Mouse (Mus musculus): Measurements from ENCODE around the gene Rmi1. TPM values are rescaled to one million over a fixed set of nuclear protein-coding genes. Genes with fewer than 3 reads are reported as not detected.
"Not testable (repeated sequence)": the region's sequence is repeated elsewhere in the genome, so short reads cannot be mapped to it uniquely, and the experiment has no call there.

Gene Rmi1
- polyA plus RNA-seq (2015; fragmentation: Nextera tagmentation; extraction: Ambion mirVana), result 22.2 and 24.2 TPM in 2 replicates

GRCm38 (mm10) chr13:58402003-58402743 lies at the start of gene Rmi1:
TSS of gene Rmi1 (plus strand) at chr13:58402248.
- H3K36me3 ChIP-seq (ENCODE audit: control insufficient read depth, insufficient read depth, low read length), result peaks cover 10% of the 10 kb centered on the region; the same call in 1 of the 2 replicates
- 0% methylated on average over 56 of the region's 91 CpGs for WGBS
- H3K9me3 ChIP-seq (ENCODE audit: control insufficient read depth, low read length), result no peaks in the 10 kb centered on the region
- H3K4me3 ChIP-seq (ENCODE audit: low read length), result peak within 1 kb of the TSS; percentile 99
- H3K4me2 ChIP-seq (ENCODE audit: low read length), result peak within 1 kb of the TSS; percentile 93
- H3K27me3 ChIP-seq (replicated peaks; ENCODE audit: control insufficient read depth, insufficient read depth, low read length), result no peaks in the 10 kb centered on the region
- H3K27ac ChIP-seq (ENCODE audit: low read depth, low read length), result peak within 1 kb of the TSS; percentile 97
- peak; percentile 96 for ATAC-seq
- H3K9ac ChIP-seq (ENCODE audit: low read depth, low read length), result peak within 1 kb of the TSS; percentile 100
- peaks cover 6% of the 10 kb centered on the region for H3K4me1 ChIP-seq (ENCODE audit: control insufficient read depth, insufficient read depth, low read depth, low read length)

- H3K27me3 ChIP-seq (replicated peaks; ENCODE audit: control insufficient read depth, insufficient read depth, low read length), result no peaks in the 10 kb centered on the region
- H3K36me3 ChIP-seq (ENCODE audit: control insufficient read depth, insufficient read depth, low read length), result no peaks in the 10 kb centered on the region
- H3K4me2 ChIP-seq (ENCODE audit: low read length), result no peak overlapping the region
- no peaks in the 10 kb centered on the region for H3K9me3 ChIP-seq (ENCODE audit: control insufficient read depth, low read length)
- no peak for ATAC-seq
- H3K4me1 ChIP-seq (ENCODE audit: control insufficient read depth, insufficient read depth, low read depth, low read length), result no peaks in the 10 kb centered on the region
- no peak overlapping the region for H3K4me3 ChIP-seq (ENCODE audit: low read length)
- no peak overlapping the region for H3K27ac ChIP-seq (ENCODE audit: low read depth, low read length)
- H3K9ac ChIP-seq (ENCODE audit: low read depth, low read length), result no peak overlapping the region
Measured at GRCm38 (mm10) chr13:58352996-58353395, 49.1 kb upstream of the Rmi1 start.

GRCm38 (mm10) chr13:58358629-58359303 lies 43.3 kb upstream of the Rmi1 start, which contains the start of gene Kif27:
TSS of gene Kif27 (minus strand) at chr13:58359122.
- Histone ChIP-seq H3K9me3 (ENCODE audit: control insufficient read depth, low read length) (no peaks in the 10 kb centered on the region), H3K36me3 (ENCODE audit: control insufficient read depth, insufficient read depth, low read length) (no peaks in the 10 kb centered on the region), H3K27me3 (replicated peaks; ENCODE audit: control insufficient read depth, insufficient read depth, low read length) (no peaks in the 10 kb centered on the region), H3K4me2 (ENCODE audit: low read length) (peak within 1 kb of the TSS; percentile 93), H3K4me1 (ENCODE audit: control insufficient read depth, insufficient read depth, low read depth, low read length) (no peaks in the 10 kb centered on the region), H3K4me3 (ENCODE audit: low read length) (peak within 1 kb of the TSS; percentile 51), H3K27ac (ENCODE audit: low read depth, low read length) (peak within 1 kb of the TSS; percentile 63; the same call in 1 of the 2 replicates), H3K9ac (ENCODE audit: low read depth, low read length) (peak within 1 kb of the TSS; percentile 66)
- WGBS, result under 1% methylated on average over 78 of the region's 85 CpGs
- ATAC-seq, result peak; percentile 98

GRCm38 (mm10) chr13:58359304-58359653 lies 42.8 kb upstream of the Rmi1 start:
- H3K27ac ChIP-seq (ENCODE audit: low read depth, low read length), result no peak overlapping the region

GRCm38 (mm10) chr13:58364353-58365175 lies 37.5 kb upstream of the Rmi1 start:
- Histone ChIP-seq H3K27me3 (replicated peaks; ENCODE audit: control insufficient read depth, insufficient read depth, low read length) (no peaks in the 10 kb centered on the region), H3K27ac (ENCODE audit: low read depth, low read length) (no peak overlapping the region), H3K36me3 (ENCODE audit: control insufficient read depth, insufficient read depth, low read length) (no peaks in the 10 kb centered on the region), H3K9ac (ENCODE audit: low read depth, low read length) (no peak overlapping the region), H3K4me3 (ENCODE audit: low read length) (no peak overlapping the region), H3K9me3 (ENCODE audit: control insufficient read depth, low read length) (no peaks in the 10 kb centered on the region), H3K4me1 (ENCODE audit: control insufficient read depth, insufficient read depth, low read depth, low read length) (no peaks in the 10 kb centered on the region), H3K4me2 (ENCODE audit: low read length) (no peak overlapping the region)
- ATAC-seq, result no peak
- 81% methylated on average over 8 of the region's 8 CpGs for WGBS

More at GRCm38 (mm10) chr13:58359304-58359653, 42.8 kb upstream of the Rmi1 start:
- 5% methylated on average over 7 of the region's 7 CpGs for WGBS
- no peaks in the 10 kb centered on the region for H3K27me3 ChIP-seq (replicated peaks; ENCODE audit: control insufficient read depth, insufficient read depth, low read length)
- peak overlapping the region; percentile 66 for H3K9ac ChIP-seq (ENCODE audit: low read depth, low read length)
- ATAC-seq, result no peak; the same call in 1 of the 2 replicates
- no peaks in the 10 kb centered on the region for H3K36me3 ChIP-seq (ENCODE audit: control insufficient read depth, insufficient read depth, low read length)
- peak overlapping the region; percentile 51 for H3K4me3 ChIP-seq (ENCODE audit: low read length)
- no peaks in the 10 kb centered on the region for H3K4me1 ChIP-seq (ENCODE audit: control insufficient read depth, insufficient read depth, low read depth, low read length)
- H3K4me2 ChIP-seq (ENCODE audit: low read length), result peak overlapping the region; percentile 93
- no peaks in the 10 kb centered on the region for H3K9me3 ChIP-seq (ENCODE audit: control insufficient read depth, low read length)

GRCm38 (mm10) chr13:58365179-58365578 lies 36.9 kb upstream of the Rmi1 start:
- not testable (repeated sequence) for H3K4me3 ChIP-seq (ENCODE audit: low read length); H3K4me2 ChIP-seq (ENCODE audit: low read length); H3K9me3 ChIP-seq (ENCODE audit: control insufficient read depth, low read length); H3K9ac ChIP-seq (ENCODE audit: low read depth, low read length); H3K4me1 ChIP-seq (ENCODE audit: control insufficient read depth, insufficient read depth, low read depth, low read length); ATAC-seq; H3K36me3 ChIP-seq (ENCODE audit: control insufficient read depth, insufficient read depth, low read length); H3K27ac ChIP-seq (ENCODE audit: low read depth, low read length); H3K27me3 ChIP-seq (replicated peaks; ENCODE audit: control insufficient read depth, insufficient read depth, low read length)
- WGBS, result 90% methylated on average over 8 of the region's 8 CpGs

- Histone ChIP-seq H3K9ac (ENCODE audit: low read depth, low read length) (no peak overlapping the region), H3K27ac (ENCODE audit: low read depth, low read length) (no peak overlapping the region), H3K36me3 (ENCODE audit: control insufficient read depth, insufficient read depth, low read length) (no peaks in the 10 kb centered on the region), H3K4me2 (ENCODE audit: low read length) (no peak overlapping the region), H3K9me3 (ENCODE audit: control insufficient read depth, low read length) (no peaks in the 10 kb centered on the region), H3K27me3 (replicated peaks; ENCODE audit: control insufficient read depth, insufficient read depth, low read length) (no peaks in the 10 kb centered on the region), H3K4me3 (ENCODE audit: low read length) (no peak overlapping the region), H3K4me1 (ENCODE audit: control insufficient read depth, insufficient read depth, low read depth, low read length) (no peaks in the 10 kb centered on the region)
- 88% methylated on average over 3 of the region's 3 CpGs for WGBS
- no peak for ATAC-seq
Measured at GRCm38 (mm10) chr13:58366373-58366772, 35.7 kb upstream of the Rmi1 start.

- H3K36me3 ChIP-seq (ENCODE audit: control insufficient read depth, insufficient read depth, low read length), result no peaks in the 10 kb centered on the region
- no peaks in the 10 kb centered on the region for H3K9me3 ChIP-seq (ENCODE audit: control insufficient read depth, low read length)
- H3K4me1 ChIP-seq (ENCODE audit: control insufficient read depth, insufficient read depth, low read depth, low read length), result no peaks in the 10 kb centered on the region
- WGBS, result 78% methylated on average over 1 of the region's 1 CpGs
- no peak overlapping the region for H3K27ac ChIP-seq (ENCODE audit: low read depth, low read length)
- no peak overlapping the region for H3K4me2 ChIP-seq (ENCODE audit: low read length)
- no peaks in the 10 kb centered on the region for H3K27me3 ChIP-seq (replicated peaks; ENCODE audit: control insufficient read depth, insufficient read depth, low read length)
- ATAC-seq, result no peak
- no peak overlapping the region for H3K4me3 ChIP-seq (ENCODE audit: low read length)
- H3K9ac ChIP-seq (ENCODE audit: low read depth, low read length), result no peak overlapping the region
Measured at GRCm38 (mm10) chr13:58367641-58368040, 34.4 kb upstream of the Rmi1 start.

GRCm38 (mm10) chr13:58368835-58369234 lies 33.2 kb upstream of the Rmi1 start:
- Histone ChIP-seq H3K27me3 (replicated peaks; ENCODE audit: control insufficient read depth, insufficient read depth, low read length) (no peaks in the 10 kb centered on the region), H3K27ac (ENCODE audit: low read depth, low read length) (no peak overlapping the region), H3K4me1 (ENCODE audit: control insufficient read depth, insufficient read depth, low read depth, low read length) (no peaks in the 10 kb centered on the region), H3K4me3 (ENCODE audit: low read length) (no peak overlapping the region), H3K4me2 (ENCODE audit: low read length) (no peak overlapping the region), H3K36me3 (ENCODE audit: control insufficient read depth, insufficient read depth, low read length) (no peaks in the 10 kb centered on the region), H3K9me3 (ENCODE audit: control insufficient read depth, low read length) (no peaks in the 10 kb centered on the region), H3K9ac (ENCODE audit: low read depth, low read length) (no peak overlapping the region)
- ATAC-seq, result no peak
- 73% methylated on average over 4 of the region's 4 CpGs for WGBS

All from hindbrain, embryonic 16.5 days (tissue).